Mouse (Mus musculus): ENCODE measurements around the gene Mettl27. TPM values are rescaled to one million over a fixed set of nuclear protein-coding genes. Genes with fewer than 3 reads are reported as not detected.

The Mettl27 gene
- polyA plus RNA-seq, 1 experiment from 2014 or later: 30.3 TPM

GRCm38 (mm10) chr5:134973526-134973925 lies 41.4 kb downstream of the Mettl27 start:
- ATAC-seq: no peak
- no peaks in the 10 kb centered on the region; the same call in 1 of the 2 replicates for H3K4me1 ChIP-seq (replicated peaks; ENCODE audit: control insufficient read depth, insufficient read depth, low read length)
- H3K9ac ChIP-seq (ENCODE audit: low read depth, low read length): no peak overlapping the region
- no peak overlapping the region for H3K4me3 ChIP-seq (ENCODE audit: low read depth, low read length)
- no peak for TF ChIP-seq CTCF (IDR thresholded peaks at IDR 0.05; ENCODE audit: low read depth)
- 83% methylated on average over 7 of the region's 7 CpGs for WGBS
- no peak overlapping the region for H3K4me2 ChIP-seq (replicated peaks; ENCODE audit: low read depth)
- no peaks in the 10 kb centered on the region for H3K36me3 ChIP-seq (ENCODE audit: control insufficient read depth, insufficient read depth)
- H3K9me3 ChIP-seq (ENCODE audit: control insufficient read depth): no peaks in the 10 kb centered on the region
- no peaks in the 10 kb centered on the region for H3K27me3 ChIP-seq (replicated peaks; ENCODE audit: control insufficient read depth, insufficient read depth, low read length)
- H3K27ac ChIP-seq (ENCODE audit: low read depth, low read length): no peak overlapping the region

GRCm38 (mm10) chr5:134974294-134974693 lies 42.1 kb downstream of the Mettl27 start:
- Histone ChIP-seq H3K9ac (ENCODE audit: low read depth, low read length) (no peak overlapping the region), H3K36me3 (ENCODE audit: control insufficient read depth, insufficient read depth) (no peaks in the 10 kb centered on the region), H3K27me3 (replicated peaks; ENCODE audit: control insufficient read depth, insufficient read depth, low read length) (no peaks in the 10 kb centered on the region), H3K9me3 (ENCODE audit: control insufficient read depth) (no peaks in the 10 kb centered on the region), H3K4me1 (replicated peaks; ENCODE audit: control insufficient read depth, insufficient read depth, low read length) (no peaks in the 10 kb centered on the region; the same call in 1 of the 2 replicates), H3K4me2 (replicated peaks; ENCODE audit: low read depth) (no peak overlapping the region), H3K4me3 (ENCODE audit: low read depth, low read length) (no peak overlapping the region), H3K27ac (ENCODE audit: low read depth, low read length) (no peak overlapping the region; the same call in 1 of the 2 replicates)
- 12% methylated on average over 7 of the region's 7 CpGs for WGBS
- no peak for TF ChIP-seq CTCF (IDR thresholded peaks at IDR 0.05; ENCODE audit: low read depth)
- ATAC-seq: 0 out of 2 replicates have a peak, but pooled peaks have one; percentile 20

DNA sequence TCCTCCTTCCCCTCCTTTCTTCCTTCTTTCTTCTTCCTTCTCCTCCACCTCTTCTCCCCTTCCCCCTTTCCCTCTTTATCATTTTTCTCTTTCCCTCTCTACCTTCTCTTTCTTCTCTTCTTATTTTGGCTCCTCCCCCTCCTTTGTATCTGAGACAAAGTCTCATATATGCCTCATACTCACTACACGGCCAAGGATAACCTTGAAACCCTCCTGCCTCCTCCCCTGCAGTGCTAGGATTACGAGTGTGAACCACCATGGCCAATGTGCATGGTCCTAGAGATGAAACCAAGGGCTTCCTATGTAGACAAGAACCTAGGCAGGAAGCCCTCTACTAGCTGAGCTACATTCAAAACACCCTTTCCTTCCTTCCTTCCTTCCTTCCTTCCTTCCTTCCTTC lies 42.8 kb downstream of the Mettl27 start:
- no peak overlapping the region for H3K27ac ChIP-seq (ENCODE audit: low read depth, low read length)
- ATAC-seq: no peak
- no peaks in the 10 kb centered on the region for H3K36me3 ChIP-seq (ENCODE audit: control insufficient read depth, insufficient read depth)
- no peak overlapping the region for H3K4me3 ChIP-seq (ENCODE audit: low read depth, low read length)
- no peak for TF ChIP-seq CTCF (IDR thresholded peaks at IDR 0.05; ENCODE audit: low read depth)
- H3K27me3 ChIP-seq (replicated peaks; ENCODE audit: control insufficient read depth, insufficient read depth, low read length): no peaks in the 10 kb centered on the region
- no peaks in the 10 kb centered on the region for H3K9me3 ChIP-seq (ENCODE audit: control insufficient read depth)
- WGBS: 30% methylated on average over 2 of the region's 2 CpGs
- H3K4me1 ChIP-seq (replicated peaks; ENCODE audit: control insufficient read depth, insufficient read depth, low read length): no peaks in the 10 kb centered on the region; the same call in 1 of the 2 replicates
- H3K4me2 ChIP-seq (replicated peaks; ENCODE audit: low read depth): no peak overlapping the region
- H3K9ac ChIP-seq (ENCODE audit: low read depth, low read length): no peak overlapping the region

- H3K27me3 ChIP-seq (replicated peaks; ENCODE audit: control insufficient read depth, insufficient read depth, low read length): no peaks in the 10 kb centered on the region
- no peaks in the 10 kb centered on the region for H3K9me3 ChIP-seq (ENCODE audit: control insufficient read depth)
- no peak overlapping the region for H3K4me3 ChIP-seq (ENCODE audit: low read depth, low read length)
- peaks cover under 1% of the 10 kb centered on the region; the same call in 1 of the 2 replicates for H3K4me1 ChIP-seq (replicated peaks; ENCODE audit: control insufficient read depth, insufficient read depth, low read length)
- WGBS: 53% methylated on average over 2 of the region's 2 CpGs
- H3K27ac ChIP-seq (ENCODE audit: low read depth, low read length): no peak overlapping the region
- TF ChIP-seq CTCF (IDR thresholded peaks at IDR 0.05; ENCODE audit: low read depth): no peak
- peak; percentile 69 for ATAC-seq
- no peak overlapping the region for H3K4me2 ChIP-seq (replicated peaks; ENCODE audit: low read depth)
- no peak overlapping the region for H3K9ac ChIP-seq (ENCODE audit: low read depth, low read length)
- no peaks in the 10 kb centered on the region for H3K36me3 ChIP-seq (ENCODE audit: control insufficient read depth, insufficient read depth)
Observed at GRCm38 (mm10) chr5:134976164-134976563, 44.0 kb downstream of the Mettl27 start.

- Histone ChIP-seq H3K36me3 (ENCODE audit: control insufficient read depth, insufficient read depth) (no peaks in the 10 kb centered on the region), H3K27ac (ENCODE audit: low read depth, low read length) (no peak overlapping the region), H3K4me2 (replicated peaks; ENCODE audit: low read depth) (no peak overlapping the region), H3K4me3 (ENCODE audit: low read depth, low read length) (no peak overlapping the region), H3K4me1 (replicated peaks; ENCODE audit: control insufficient read depth, insufficient read depth, low read length) (peaks cover 6% of the 10 kb centered on the region; the same call in 1 of the 2 replicates), H3K9ac (ENCODE audit: low read depth, low read length) (no peak overlapping the region), H3K9me3 (ENCODE audit: control insufficient read depth) (no peaks in the 10 kb centered on the region), H3K27me3 (replicated peaks; ENCODE audit: control insufficient read depth, insufficient read depth, low read length) (no peaks in the 10 kb centered on the region)
- no peak for TF ChIP-seq CTCF (IDR thresholded peaks at IDR 0.05; ENCODE audit: low read depth)
- 89% methylated on average over 14 of the region's 14 CpGs for WGBS
- ATAC-seq: no peak
Observed at GRCm38 (mm10) chr5:134976577-134977250, 44.5 kb downstream of the Mettl27 start.

DNA sequence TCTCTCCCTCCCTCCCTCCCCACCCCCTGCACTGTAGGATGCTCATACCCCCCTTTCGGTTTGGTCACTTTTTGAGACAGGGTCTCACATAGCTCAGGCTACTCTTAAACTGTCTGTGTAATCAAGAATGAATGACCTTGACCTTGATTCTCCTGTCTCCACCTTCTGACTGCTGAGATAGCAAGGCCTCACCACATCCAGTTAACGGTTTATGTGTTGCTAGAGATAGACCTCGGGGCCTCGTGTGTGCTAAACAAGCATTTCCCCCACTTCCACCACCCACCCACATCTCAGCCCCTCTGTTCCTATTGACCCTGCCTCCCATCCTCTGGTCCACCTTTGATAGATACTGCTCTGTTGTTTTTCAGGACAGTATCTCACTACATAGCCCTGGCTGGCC lies 45.7 kb downstream of the Mettl27 start:
- Histone ChIP-seq H3K4me3 (ENCODE audit: low read depth, low read length) (no peak overlapping the region), H3K9ac (ENCODE audit: low read depth, low read length) (no peak overlapping the region), H3K9me3 (ENCODE audit: control insufficient read depth) (no peaks in the 10 kb centered on the region), H3K27ac (ENCODE audit: low read depth, low read length) (no peak overlapping the region), H3K4me1 (replicated peaks; ENCODE audit: control insufficient read depth, insufficient read depth, low read length) (peaks cover 6% of the 10 kb centered on the region; the same call in 1 of the 2 replicates), H3K36me3 (ENCODE audit: control insufficient read depth, insufficient read depth) (no peaks in the 10 kb centered on the region), H3K4me2 (replicated peaks; ENCODE audit: low read depth) (no peak overlapping the region), H3K27me3 (replicated peaks; ENCODE audit: control insufficient read depth, insufficient read depth, low read length) (no peaks in the 10 kb centered on the region)
- WGBS: 68% methylated on average over 4 of the region's 4 CpGs
- no peak for ATAC-seq
- no peak for TF ChIP-seq CTCF (IDR thresholded peaks at IDR 0.05; ENCODE audit: low read depth)
